Mouse (Mus musculus): Measurements from ENCODE around the gene Banp. TPM values are rescaled to one million over a fixed set of nuclear protein-coding genes. Genes with fewer than 3 reads are reported as not detected.

Banp gene
- total and polyA plus RNA-seq, 3 experiments: 19.2 to 28.4 TPM; not detected in 1

- H3K4me3 ChIP-seq (ENCODE audit: control insufficient read depth in 1 of 2, insufficient read depth in 1 of 2, low read depth in 2 of 2, low read length in 2 of 2): peak overlapping the region; percentile 38 to 57
- H3K27me3 ChIP-seq (ENCODE audit: control insufficient read depth in 1 of 2, insufficient read depth in 2 of 2, low read length in 2 of 2): no peaks in the 10 kb centered on the region
- H3K79me2 ChIP-seq (ENCODE audit: control insufficient read depth, insufficient read depth, low read length, poor library complexity): peaks cover 15% of the 10 kb centered on the region
- no peaks in the 10 kb centered on the region for H3K9me3 ChIP-seq (replicated peaks; ENCODE audit: insufficient read depth, low read length)
- peak overlapping the region; percentile 79 for H3K27ac ChIP-seq (ENCODE audit: control insufficient read depth, low read depth, low read length)
- no peak for DNase-seq (ENCODE audit: low read depth, low spot score)
- peaks cover 0 to 17% of the 10 kb centered on the region in 2 experiments; a peak in 3 of 4 replicates for H3K4me1 ChIP-seq (ENCODE audit: control insufficient read depth in 1 of 2, insufficient read depth in 2 of 2, low read length in 2 of 2)
- no peak for TF ChIP-seq ZKSCAN1 (IDR thresholded peaks at IDR 0.05; ENCODE audit: low read depth, low read length)
- TF ChIP-seq POLR2AphosphoS5 (IDR thresholded peaks at IDR 0.05; ENCODE audit: borderline replicate concordance, low read depth, low read length): no peak
- 0 out of 2 replicates have a peak, but pooled peaks have one; percentile 20 for TF ChIP-seq CHD1 (IDR thresholded peaks at IDR 0.05; ENCODE audit: low read depth, low read length)
- TF ChIP-seq JUND (IDR thresholded peaks at IDR 0.05; ENCODE audit: low read depth, low read length): no peak
- H3K9ac ChIP-seq (ENCODE audit: control insufficient read depth, low read depth, low read length, poor library complexity, severe bottlenecking): peak overlapping the region; percentile 71
- H3K36me3 ChIP-seq (ENCODE audit: control insufficient read depth in 1 of 2, insufficient read depth in 2 of 2, low read length in 2 of 2): peaks cover 0 to 11% of the 10 kb centered on the region in 2 experiments; a peak in 2 of 4 replicates
These were observed 2.4 kb upstream of the Banp start for GRCm38 (mm10) chr8:121947047-121947752.

GRCm38 (mm10) chr8:121947753-121948141 is 1.8 kb upstream of the Banp start:
- H3K27me3 ChIP-seq (ENCODE audit: control insufficient read depth in 1 of 2, insufficient read depth in 2 of 2, low read length in 2 of 2): no peaks in the 10 kb centered on the region
- peaks cover 0 to 17% of the 10 kb centered on the region in 2 experiments; a peak in 2 of 4 replicates for H3K36me3 ChIP-seq (ENCODE audit: control insufficient read depth in 1 of 2, insufficient read depth in 2 of 2, low read length in 2 of 2)
- H3K4me3 ChIP-seq (ENCODE audit: control insufficient read depth in 1 of 2, insufficient read depth in 1 of 2, low read depth in 2 of 2, low read length in 2 of 2): peak overlapping the region; percentile 58 to 61
- peaks cover 20% of the 10 kb centered on the region for H3K79me2 ChIP-seq (ENCODE audit: control insufficient read depth, insufficient read depth, low read length, poor library complexity)
- H3K27ac ChIP-seq (ENCODE audit: control insufficient read depth, low read depth, low read length): peak overlapping the region; percentile 79
- H3K4me1 ChIP-seq (ENCODE audit: control insufficient read depth in 1 of 2, insufficient read depth in 2 of 2, low read length in 2 of 2): peaks cover 0 to 22% of the 10 kb centered on the region in 2 experiments; a peak in 3 of 4 replicates
- peak overlapping the region; percentile 72 for H3K9ac ChIP-seq (ENCODE audit: control insufficient read depth, low read depth, low read length, poor library complexity, severe bottlenecking)
- peak; percentile 97 for DNase-seq (ENCODE audit: low read depth, low spot score)
- H3K9me3 ChIP-seq (replicated peaks; ENCODE audit: insufficient read depth, low read length): no peaks in the 10 kb centered on the region
- no peak for TF ChIP-seq EP300 (IDR thresholded peaks at IDR 0.05; ENCODE audit: low read depth in 1 of 2, low read length in 2 of 2)
- TF ChIP-seq POLR2AphosphoS5 (IDR thresholded peaks at IDR 0.05; ENCODE audit: borderline replicate concordance, low read depth, low read length): no peak
- TF ChIP-seq MAX (IDR thresholded peaks at IDR 0.05; ENCODE audit: low read length): peak; percentile 77; the same call in 1 of the 2 replicates
- no peak for TF ChIP-seq MEF2A (IDR thresholded peaks at IDR 0.05; ENCODE audit: extremely low read depth, insufficient replicate concordance, low read depth, low read length, poor library complexity, severe bottlenecking)
- peak; percentile 71 for TF ChIP-seq MXI1 (IDR thresholded peaks at IDR 0.05; ENCODE audit: low read depth, low read length)
- peak; percentile 40; the same call in 1 of the 2 replicates for TF ChIP-seq CHD2 (IDR thresholded peaks at IDR 0.05; ENCODE audit: low read length)
- no peak for TF ChIP-seq ZKSCAN1 (IDR thresholded peaks at IDR 0.05; ENCODE audit: low read depth, low read length)
- TF ChIP-seq USF1 (IDR thresholded peaks at IDR 0.05; ENCODE audit: low read depth, low read length): 0 out of 2 replicates have a peak, but pooled peaks have one; percentile 16
- TF ChIP-seq SIN3A (IDR thresholded peaks at IDR 0.05; ENCODE audit: low read length): peak; percentile 89
- TF ChIP-seq ZMIZ1 (IDR thresholded peaks at IDR 0.05; ENCODE audit: low read depth, low read length): peak; percentile 63; the same call in 1 of the 2 replicates
- TF ChIP-seq HCFC1 (IDR thresholded peaks at IDR 0.05; ENCODE audit: low read depth, low read length): peak; percentile 64
- peak; percentile 91; the same call in 1 of the 2 replicates for TF ChIP-seq E2F4 (IDR thresholded peaks at IDR 0.05; ENCODE audit: borderline replicate concordance, low read depth, low read length)
- peak; percentile 70; the same call in 1 of the 2 replicates for TF ChIP-seq TBP (IDR thresholded peaks at IDR 0.05; ENCODE audit: low read depth, low read length)
- TF ChIP-seq ETS1 (IDR thresholded peaks at IDR 0.05; ENCODE audit: low read depth, low read length): 0 out of 2 replicates have a peak, but pooled peaks have one; percentile 56
- peak; percentile 63 to 68 for TF ChIP-seq POLR2A (IDR thresholded peaks at IDR 0.05; ENCODE audit: control insufficient read depth in 1 of 2, insufficient read depth in 1 of 2, low read depth in 1 of 2, low read length in 2 of 2, poor library complexity in 1 of 2)
- TF ChIP-seq MAZ (IDR thresholded peaks at IDR 0.05; ENCODE audit: low read depth, low read length): peak; percentile 42; the same call in 1 of the 2 replicates
- peak; percentile 36; the same call in 1 of the 2 replicates for TF ChIP-seq POLR2AphosphoS2 (IDR thresholded peaks at IDR 0.05; ENCODE audit: low read length)
- TF ChIP-seq ELF1 (IDR thresholded peaks at IDR 0.05; ENCODE audit: low read depth, low read length): peak; percentile 50
- no peak for TF ChIP-seq CHD1 (IDR thresholded peaks at IDR 0.05; ENCODE audit: low read depth, low read length)
- peak; percentile 40; the same call in 1 of the 2 replicates for TF ChIP-seq MYC (IDR thresholded peaks at IDR 0.05; ENCODE audit: low read depth, low read length)
- TF ChIP-seq SMC3 (IDR thresholded peaks at IDR 0.05; ENCODE audit: low read depth, low read length): no peak
- TF ChIP-seq NELFE (IDR thresholded peaks at IDR 0.05; ENCODE audit: low read depth, low read length): peak; percentile 66; the same call in 1 of the 2 replicates
- peak; percentile 29; the same call in 1 of the 2 replicates for TF ChIP-seq TCF12 (IDR thresholded peaks at IDR 0.05; ENCODE audit: low read depth, low read length)
